Mouse (Mus musculus) lung, adult 2 months (tissue): Measurements from ENCODE around the gene E130309D02Rik.

Experiments used
- CTCF ChIP-seq: fragments of 200-500 bp; IDR thresholded peaks from 2 replicates; pipeline ENCODE4 v1.5.1; 2011; ENCODE audit warnings: mild to moderate bottlenecking, low read length, control low read depth; ENCODE audit not compliant: insufficient read depth
- POLR2A ChIP-seq: fragments of 200-500 bp; IDR thresholded peaks from 2 replicates; pipeline ENCODE4 v1.6.1; 2011; ENCODE audit warnings: low read depth, mild to moderate bottlenecking, control low read depth, low read length, borderline replicate concordance; ENCODE audit errors: extremely low read depth

DNA sequence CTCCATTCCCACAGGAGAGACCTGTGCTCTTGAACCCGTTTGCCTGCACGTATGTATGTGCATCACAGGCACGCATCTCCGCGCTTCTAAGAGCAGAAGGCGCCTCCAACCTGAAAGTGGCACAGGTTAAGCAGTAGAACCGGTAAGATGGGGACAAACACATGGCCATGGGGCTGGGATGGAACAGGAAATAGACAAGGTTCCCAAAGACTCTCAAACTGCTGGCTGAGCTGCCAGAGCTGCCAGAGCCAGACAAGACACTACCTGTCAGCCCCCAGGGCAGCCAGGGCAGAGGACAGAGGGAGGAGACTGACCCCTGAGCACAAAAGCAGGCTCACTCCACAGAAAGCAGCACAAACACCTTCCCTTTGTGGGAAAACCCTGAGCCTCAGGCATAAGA is 5.2 kb downstream of the E130309D02Rik start:
- TF ChIP-seq CTCF, result no peak
- no peak for TF ChIP-seq POLR2A
